Comparison of ENCODE assay signal across 8 mouse cellular contexts in genomic region chr2:84479036-84479435, GRCm38 (mm10). TPM values are rescaled to one million over a fixed set of nuclear protein-coding genes. Genes with fewer than 3 reads are reported as not detected.
DNase-seq lines count a peak whose midpoint lies in the region; ATAC-seq and TF ChIP-seq lines count a peak whose summit lies in the region.

No protein-coding gene starts in this region.

- TF ChIP-seq CTCF in G1E (IDR thresholded peaks at IDR 0.05; ENCODE audit: low read depth, low read length) = no peak

- ATAC-seq in G1E (ENCODE audit: extremely low read depth, insufficient number of reproducible peaks, low FRiP score, poor library complexity, severe bottlenecking) = peak; percentile 41; the same call in 1 of the 2 replicates
- ATAC-seq in heart, embryonic 14.5 days (ENCODE audit: insufficient number of reproducible peaks, insufficient read depth, low FRiP score, low read depth) = no peak
- ATAC-seq in liver, embryonic 13.5 days (ENCODE audit: low read depth) = no peak
- no peak for ATAC-seq in hindbrain, embryonic 12.5 days (ENCODE audit: low FRiP score)

- peaks cover 27% of the 10 kb centered on the region for H3K4me1 ChIP-seq in G1E (ENCODE audit: insufficient read depth, low read depth, low read length)
- H3K4me1 ChIP-seq in heart, embryonic 14.5 days (ENCODE audit: control insufficient read depth in 2 of 2, insufficient read depth in 2 of 2, low read length in 2 of 2) = peaks cover 17 to 23% of the 10 kb centered on the region in 2 experiments
- H3K4me1 ChIP-seq in liver, embryonic 13.5 days (replicated peaks) = peaks cover 23% of the 10 kb centered on the region
- H3K4me1 ChIP-seq in hindbrain, embryonic 12.5 days = peaks cover 3% of the 10 kb centered on the region; the same call in 1 of the 2 replicates

- H3K4me2 ChIP-seq in heart, embryonic 14.5 days (ENCODE audit: low read length) = peak overlapping the region; percentile 53
- H3K4me2 ChIP-seq in liver, embryonic 13.5 days = peak overlapping the region; percentile 50
- no peak overlapping the region for H3K4me2 ChIP-seq in hindbrain, embryonic 12.5 days (replicated peaks)

- H3K27me3 ChIP-seq in G1E (ENCODE audit: insufficient read depth, low read length) = no peaks in the 10 kb centered on the region
- no peaks in the 10 kb centered on the region for H3K27me3 ChIP-seq in heart, embryonic 14.5 days (ENCODE audit: control insufficient read depth, insufficient read depth, low read length)
- H3K27me3 ChIP-seq in liver, embryonic 13.5 days = no peaks in the 10 kb centered on the region
- no peaks in the 10 kb centered on the region for H3K27me3 ChIP-seq in hindbrain, embryonic 12.5 days

- WGBS in heart, embryonic 14.5 days = 13% methylated on average over 3 of the region's 3 CpGs
- 8% methylated on average over 3 of the region's 3 CpGs for WGBS in liver, embryonic 13.5 days (ENCODE audit: insufficient replicate concordance)
- 30% methylated on average over 3 of the region's 3 CpGs for WGBS in hindbrain, embryonic 12.5 days

- H3K9me3 ChIP-seq in G1E (replicated peaks) = no peaks in the 10 kb centered on the region
- H3K9me3 ChIP-seq in heart, embryonic 14.5 days (ENCODE audit: control insufficient read depth, low read length) = no peaks in the 10 kb centered on the region
- H3K9me3 ChIP-seq in liver, embryonic 13.5 days (replicated peaks) = no peaks in the 10 kb centered on the region
- H3K9me3 ChIP-seq in hindbrain, embryonic 12.5 days (replicated peaks) = no peaks in the 10 kb centered on the region

- H3K27ac ChIP-seq in heart, embryonic 14.5 days (replicated peaks in 1 of 2; ENCODE audit: control insufficient read depth in 1 of 2, insufficient read depth in 1 of 2, low read depth in 2 of 2, low read length in 2 of 2) = no peak overlapping the region
- H3K27ac ChIP-seq in liver, embryonic 13.5 days = no peak overlapping the region; the same call in 1 of the 2 replicates
- no peak overlapping the region for H3K27ac ChIP-seq in hindbrain, embryonic 12.5 days

- H3K9ac ChIP-seq in heart, embryonic 14.5 days (ENCODE audit: low read length) = no peak overlapping the region
- H3K9ac ChIP-seq in liver, embryonic 13.5 days = peak overlapping the region; percentile 39; the same call in 1 of the 2 replicates
- no peak overlapping the region for H3K9ac ChIP-seq in hindbrain, embryonic 12.5 days

- H3K36me3 ChIP-seq in G1E (replicated peaks) = peaks cover 8% of the 10 kb centered on the region
- no peaks in the 10 kb centered on the region for H3K36me3 ChIP-seq in heart, embryonic 14.5 days (ENCODE audit: control insufficient read depth, insufficient read depth, low read length)
- H3K36me3 ChIP-seq in liver, embryonic 13.5 days = no peaks in the 10 kb centered on the region
- H3K36me3 ChIP-seq in hindbrain, embryonic 12.5 days = no peaks in the 10 kb centered on the region

- DNase-seq in layer of hippocampus, postnatal 10 days (ENCODE audit: low spot score in 2 of 2) = peak; percentile 14 to 32
- no peak for DNase-seq in layer of hippocampus, adult 9-11 months
- DNase-seq in G1E (ENCODE audit: low spot score) = no peak
- DNase-seq in c-Kit-negative CD71-positive TER-119-positive erythroid progenitor cells, embryonic 14.5 days (ENCODE audit: low read depth, low spot score) = peak; percentile 46
- peak; percentile 33 for DNase-seq in liver, embryonic 13.5 days
- peak; percentile 29 to 59 for DNase-seq in spleen, postnatal 10 days (ENCODE audit: low spot score in 2 of 2)

- H3K4me3 ChIP-seq in G1E (ENCODE audit: low read depth, low read length) = no peak overlapping the region; the same call in 1 of the 2 replicates
- no peak overlapping the region for H3K4me3 ChIP-seq in heart, embryonic 14.5 days (ENCODE audit: control insufficient read depth in 1 of 2, insufficient read depth in 1 of 2, low read depth in 1 of 2, low read length in 2 of 2)
- H3K4me3 ChIP-seq in liver, embryonic 13.5 days (replicated peaks) = peak overlapping the region; percentile 28; the same call in 1 of the 2 replicates
- no peak overlapping the region for H3K4me3 ChIP-seq in hindbrain, embryonic 12.5 days

RNA-seq across cellular contexts. Expression of gene Tfpi, which starts 2.5 kb away (rescaled TPM):
- 1 to 10 TPM; 7.9 TPM for total RNA-seq in layer of hippocampus, postnatal 10 days (2021)
- total RNA-seq in G1E (2014; fragmentation: Nextera tagmentation) = 61.5 and 62.5 TPM in 2 replicates
- 37.1 and 41.4 TPM in 2 replicates for total RNA-seq in G1E (2017)
- 1.2 TPM in 2 replicates for polyA plus RNA-seq in G1E (2012)
- polyA plus RNA-seq in heart, embryonic 14.5 days (2014; fragmentation: Nextera tagmentation; extraction: Ambion mirVana) = 87.0 and 90.8 TPM in 2 replicates
- polyA plus RNA-seq in liver, embryonic 13.5 days (2015; fragmentation: Nextera tagmentation; extraction: Ambion mirVana) = 23.0 and 28.3 TPM in 2 replicates
- 18.7 and 25.7 TPM in 2 replicates for polyA plus RNA-seq in hindbrain, embryonic 12.5 days (2016; fragmentation: Nextera tagmentation; extraction: Ambion mirVana)

RNA-seq across cellular contexts. Expression of gene Calcrl, which starts 53.8 kb away (rescaled TPM):
- 10 to 100 TPM; 12.0 to 14.1 TPM for total RNA-seq in layer of hippocampus, postnatal 10 days (2021)
- total RNA-seq in G1E (2014; fragmentation: Nextera tagmentation) (6.5 and 12.7 TPM in 2 replicates), G1E (2017) (17.3 and 17.9 TPM in 2 replicates)
- 0.05 and 0.07 TPM in 2 replicates for polyA plus RNA-seq in G1E (2012)
- 44.6 and 55.3 TPM in 2 replicates for polyA plus RNA-seq in heart, embryonic 14.5 days (2014; fragmentation: Nextera tagmentation; extraction: Ambion mirVana)
- 11.5 and 18.7 TPM in 2 replicates for polyA plus RNA-seq in liver, embryonic 13.5 days (2015; fragmentation: Nextera tagmentation; extraction: Ambion mirVana)
- polyA plus RNA-seq in hindbrain, embryonic 12.5 days (2016; fragmentation: Nextera tagmentation; extraction: Ambion mirVana) = 15.4 and 18.4 TPM in 2 replicates

Comparison
In these comparisons a context has a peak if more than half of its experiments do, and no peak if none do; other contexts are left out.
1. DNase-seq: peak in layer of hippocampus, postnatal 10 days (2 of 2), c-Kit-negative CD71-positive TER-119-positive erythroid progenitor cells, embryonic 14.5 days (single experiment), liver, embryonic 13.5 days (single experiment) and spleen, postnatal 10 days (2 of 2); none in layer of hippocampus, adult 9-11 months (single experiment) and G1E (single experiment).
2. RNA of gene Calcrl, which starts 53.8 kb away (polyA plus RNA-seq): 44.6 to 55.3 TPM in heart, embryonic 14.5 days, 15.4 to 18.4 TPM in hindbrain, embryonic 12.5 days and 11.5 to 18.7 TPM in liver, embryonic 13.5 days; 0.05 to 0.07 TPM in G1E; every median in the first group is over 10 times any median in the second.